Mouse (Mus musculus) heart, embryonic 16.5 days (tissue): ENCODE measurements around the gene Lrrc25. TPM values are rescaled to one million over a fixed set of nuclear protein-coding genes. Genes with fewer than 3 reads are reported as not detected.

Experiments used
- ATAC-seq: fragments of 200-750 bp; cut with Nextera tagmentation; replicated peaks from 2 replicates; pipeline ENCODE4 v1.8.0; 2017; ENCODE audit warnings: moderate number of reproducible peaks; ENCODE audit not compliant: insufficient read depth, low FRiP score; ENCODE audit errors: extremely low read depth
- H3K27ac ChIP-seq: fragments of 300-500 bp; sonication (generic); 2 replicates; pipeline ENCODE4 v1.5.1; 2014; ENCODE audit warnings: mild to moderate bottlenecking, low read length, control low read depth, moderate library complexity
- H3K27me3 ChIP-seq: fragments of 300-500 bp; sonication (generic); 2 replicates; pipeline ENCODE4 v1.6.1; 2014; ENCODE audit warnings: low read length, mixed read lengths; ENCODE audit not compliant: control insufficient read depth, insufficient read depth
- H3K36me3 ChIP-seq: fragments of 300-500 bp; sonication (generic); 2 replicates; pipeline ENCODE4 v1.6.1; 2014; ENCODE audit not compliant: control insufficient read depth, insufficient read depth
- H3K4me1 ChIP-seq: fragments of 300-500 bp; sonication (generic); 2 replicates; pipeline ENCODE4 v1.6.1; 2014; ENCODE audit warnings: low read length, mixed read lengths; ENCODE audit not compliant: control insufficient read depth, insufficient read depth
- H3K4me2 ChIP-seq: fragments of 300-500 bp; sonication (generic); 2 replicates; pipeline ENCODE4 v1.6.1; 2014; ENCODE audit warnings: low read depth, mild to moderate bottlenecking, control low read depth, low read length
- H3K4me3 ChIP-seq: fragments of 300-500 bp; sonication (generic); 2 replicates; pipeline ENCODE4 v1.5.1; 2014; ENCODE audit warnings: mild to moderate bottlenecking, control low read depth, low read length
- H3K9ac ChIP-seq: fragments of 300-500 bp; sonication (generic); 2 replicates; pipeline ENCODE4 v1.6.1; 2014; ENCODE audit warnings: low read length, control low read depth
- H3K9me3 ChIP-seq: fragments of 300-500 bp; sonication (generic); replicated peaks from 2 replicates; pipeline ENCODE4 v1.6.1; 2016; ENCODE audit warnings: low read length; ENCODE audit not compliant: control insufficient read depth
- WGBS: fragments of 180-500 bp; shearing (Covaris S2); extraction: QIAGEN DNeasy Blood & Tissue Kit; methylation state at CpG from one replicate; pipeline ENCODE4 v1.1.7; 2014; 5-methylcytosine and 5-hydroxymethylcytosine counted together
- polyA plus RNA-seq: library from polyadenylated mRNA; unstranded; fragments of >200 nt; fragmentation: Nextera tagmentation; extraction: Ambion mirVana; gene quantifications from 2 replicates; pipeline ENCODE4 v1.2.1, GENCODE M21; 2015

Gene Lrrc25
- 1.8 and 2.3 TPM in 2 replicates for polyA plus RNA-seq

DNA sequence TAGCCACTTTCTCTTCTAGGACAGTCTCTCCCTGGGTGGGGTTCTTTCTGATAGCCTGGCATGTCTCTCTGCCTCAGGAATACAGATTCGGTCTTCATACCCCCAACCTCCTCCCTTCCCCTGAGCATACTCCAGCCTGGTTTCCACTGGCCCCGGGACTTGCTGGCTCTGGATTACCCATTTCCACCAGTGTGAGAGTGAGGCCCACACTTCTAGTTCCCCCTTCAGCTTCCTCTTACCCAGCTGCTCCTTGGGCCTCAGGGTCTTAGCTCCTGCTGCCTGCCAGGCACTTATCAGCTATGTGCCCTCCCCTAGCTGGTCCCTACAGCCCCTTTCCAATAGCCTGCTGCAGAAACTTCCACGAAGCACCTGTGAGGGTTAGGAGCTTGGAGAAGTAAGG is at the start of gene Lrrc25:
Gene Lrrc25 (plus strand): TSS at position 262 of the 400 bp plus-strand sequence.
- no peaks in the 10 kb centered on the region for H3K36me3 ChIP-seq
- no peak within 1 kb of the TSS for H3K9ac ChIP-seq
- no peaks in the 10 kb centered on the region for H3K9me3 ChIP-seq
- H3K4me3 ChIP-seq: no peak within 1 kb of the TSS
- H3K4me1 ChIP-seq: peaks cover 7% of the 10 kb centered on the region; the same call in 1 of the 2 replicates
- no peak within 1 kb of the TSS for H3K4me2 ChIP-seq
- H3K27ac ChIP-seq: no peak within 1 kb of the TSS
- 69% methylated on average over 3 of the region's 3 CpGs for WGBS
- ATAC-seq: no peak
- peaks cover 5% of the 10 kb centered on the region; the same call in 1 of the 2 replicates for H3K27me3 ChIP-seq

- Histone ChIP-seq H3K36me3 (peaks cover 11% of the 10 kb centered on the region; the same call in 1 of the 2 replicates), H3K27ac (peak overlapping the region; percentile 79), H3K4me3 (no peak overlapping the region), H3K9ac (no peak overlapping the region), H3K27me3 (no peaks in the 10 kb centered on the region), H3K9me3 (no peaks in the 10 kb centered on the region), H3K4me1 (peaks cover 41% of the 10 kb centered on the region), H3K4me2 (no peak overlapping the region)
- ATAC-seq: no peak
These were observed 45.6 kb upstream of the Lrrc25 start for GRCm38 (mm10) chr8:70570360-70570759.

GRCm38 (mm10) chr8:70570990-70571389 is 45.0 kb upstream of the Lrrc25 start:
- Histone ChIP-seq H3K9ac (peak overlapping the region; percentile 58; the same call in 1 of the 2 replicates), H3K4me2 (no peak overlapping the region), H3K4me1 (peaks cover 35% of the 10 kb centered on the region), H3K4me3 (no peak overlapping the region), H3K27ac (peak overlapping the region; percentile 79), H3K27me3 (no peaks in the 10 kb centered on the region), H3K9me3 (no peaks in the 10 kb centered on the region), H3K36me3 (peaks cover 12% of the 10 kb centered on the region; the same call in 1 of the 2 replicates)
- ATAC-seq: peak; percentile 68
- WGBS: 45% methylated on average over 6 of the region's 6 CpGs

- H3K4me3 ChIP-seq: no peak overlapping the region
- no peaks in the 10 kb centered on the region for H3K27me3 ChIP-seq
- no peaks in the 10 kb centered on the region for H3K9me3 ChIP-seq
- H3K9ac ChIP-seq: no peak overlapping the region
- peaks cover 32% of the 10 kb centered on the region for H3K4me1 ChIP-seq
- peaks cover 16% of the 10 kb centered on the region for H3K36me3 ChIP-seq
- H3K4me2 ChIP-seq: no peak overlapping the region
- H3K27ac ChIP-seq: peak overlapping the region; percentile 21; the same call in 1 of the 2 replicates
- ATAC-seq: no peak
These were observed 41.7 kb upstream of the Lrrc25 start for GRCm38 (mm10) chr8:70574302-70574701.

GRCm38 (mm10) chr8:70574915-70575314 is 41.0 kb upstream of the Lrrc25 start:
- peak overlapping the region; percentile 23 for H3K27ac ChIP-seq
- no peak overlapping the region for H3K9ac ChIP-seq
- peaks cover 17% of the 10 kb centered on the region for H3K36me3 ChIP-seq
- H3K4me1 ChIP-seq: peaks cover 29% of the 10 kb centered on the region
- 40% methylated on average over 4 of the region's 4 CpGs for WGBS
- no peaks in the 10 kb centered on the region for H3K9me3 ChIP-seq
- H3K4me2 ChIP-seq: no peak overlapping the region
- ATAC-seq: 0 out of 2 replicates have a peak, but pooled peaks have one; percentile 50
- no peaks in the 10 kb centered on the region for H3K27me3 ChIP-seq
- H3K4me3 ChIP-seq: no peak overlapping the region

- peaks cover 26% of the 10 kb centered on the region for H3K36me3 ChIP-seq
These were observed 38.7 kb upstream of the Lrrc25 start for GRCm38 (mm10) chr8:70577207-70577606.

DNA sequence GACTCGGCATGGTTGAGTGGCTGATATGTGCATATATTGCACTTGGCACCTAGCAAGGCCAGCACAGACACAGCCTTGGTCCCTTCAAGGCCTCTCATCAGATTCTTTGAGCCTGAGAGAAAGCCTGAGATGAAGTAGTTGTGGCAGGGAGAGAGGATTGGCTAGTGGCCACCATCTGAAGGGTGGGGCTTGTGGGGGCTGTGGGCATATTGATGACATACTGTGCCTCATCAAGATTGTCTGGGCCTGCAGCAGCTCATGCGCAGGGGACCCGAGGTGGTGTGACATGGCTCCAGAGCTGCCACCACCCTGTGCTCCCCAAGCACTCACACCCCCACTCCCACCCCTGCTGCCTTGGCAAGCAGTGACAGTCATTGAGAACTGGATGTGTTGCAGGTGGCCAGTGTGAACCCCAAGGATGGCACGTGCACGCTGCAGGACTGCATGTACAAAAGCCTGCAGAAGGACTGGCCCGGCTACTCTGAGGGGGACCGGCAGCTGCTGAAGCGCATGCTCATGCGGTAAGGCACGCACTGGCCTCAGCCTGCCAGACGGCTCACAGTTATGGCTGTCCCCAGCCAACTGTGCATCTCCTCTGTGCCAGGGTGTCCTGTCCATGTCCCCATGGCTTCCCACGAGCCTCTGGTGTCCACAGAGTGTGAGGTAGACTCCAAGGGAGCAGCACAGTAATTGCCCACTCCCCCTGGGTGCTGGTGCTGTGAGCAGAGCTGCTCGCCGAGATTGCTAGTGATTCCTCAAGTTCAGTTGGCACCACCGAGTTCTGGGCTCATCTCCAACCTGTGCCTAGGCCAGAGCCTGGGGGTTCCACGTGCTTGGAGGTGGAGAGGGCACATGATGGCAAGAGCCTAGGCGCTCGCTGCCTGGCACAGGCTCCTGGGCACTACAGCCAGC is 32.2 kb upstream of the Lrrc25 start:
- Histone ChIP-seq H3K27ac (no peak overlapping the region), H3K4me3 (no peak overlapping the region), H3K9me3 (no peaks in the 10 kb centered on the region), H3K9ac (no peak overlapping the region), H3K36me3 (peaks cover 30% of the 10 kb centered on the region), H3K4me2 (no peak overlapping the region), H3K27me3 (no peaks in the 10 kb centered on the region), H3K4me1 (peaks cover 3% of the 10 kb centered on the region; the same call in 1 of the 2 replicates)
- ATAC-seq: no peak
- WGBS: 87% methylated on average over 18 of the region's 18 CpGs

More at GRCm38 (mm10) chr8:70577207-70577606, 38.7 kb upstream of the Lrrc25 start:
- 90% methylated on average over 3 of the region's 3 CpGs for WGBS
- Histone ChIP-seq H3K9me3 (no peaks in the 10 kb centered on the region), H3K9ac (no peak overlapping the region), H3K27me3 (no peaks in the 10 kb centered on the region), H3K27ac (no peak overlapping the region), H3K4me2 (no peak overlapping the region), H3K4me3 (no peak overlapping the region), H3K4me1 (peaks cover 12% of the 10 kb centered on the region)
- no peak for ATAC-seq

DNA sequence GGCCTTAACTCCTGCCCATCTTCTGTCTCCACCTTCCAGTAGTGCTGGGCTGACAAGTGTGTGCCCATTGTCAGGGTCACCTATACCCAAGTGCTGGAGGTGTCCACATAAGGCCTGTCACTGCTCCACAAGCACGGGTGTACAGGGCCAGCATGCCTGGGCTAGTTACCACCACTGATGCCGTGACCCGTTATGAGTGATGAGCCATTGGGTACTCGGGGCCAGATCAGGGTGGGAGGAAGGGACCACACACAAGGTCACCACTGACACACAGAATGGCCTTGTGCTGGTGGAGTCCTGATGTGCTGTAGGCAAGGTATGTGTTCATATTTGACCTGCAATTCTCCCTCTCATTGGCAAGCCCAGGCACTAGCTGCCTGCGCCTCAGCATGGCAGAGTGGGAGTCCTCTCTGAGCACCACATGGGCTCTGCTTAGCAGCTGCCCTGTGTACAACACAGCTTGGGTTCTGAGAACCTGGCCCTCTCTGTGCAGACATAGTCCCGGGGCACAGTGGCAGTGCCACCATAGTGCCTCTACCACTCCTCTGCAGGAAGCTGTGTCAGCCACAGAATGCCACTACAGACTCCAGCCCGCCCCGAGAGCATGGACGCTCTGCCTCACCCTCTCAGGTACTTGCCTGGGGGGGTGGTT is 31.2 kb upstream of the Lrrc25 start:
- Histone ChIP-seq H3K4me2 (no peak overlapping the region), H3K4me1 (peaks cover 3% of the 10 kb centered on the region; the same call in 1 of the 2 replicates), H3K9ac (no peak overlapping the region), H3K9me3 (no peaks in the 10 kb centered on the region), H3K27ac (no peak overlapping the region), H3K4me3 (no peak overlapping the region), H3K27me3 (no peaks in the 10 kb centered on the region), H3K36me3 (peaks cover 28% of the 10 kb centered on the region)
- ATAC-seq: no peak
- 87% methylated on average over 9 of the region's 9 CpGs for WGBS

DNA sequence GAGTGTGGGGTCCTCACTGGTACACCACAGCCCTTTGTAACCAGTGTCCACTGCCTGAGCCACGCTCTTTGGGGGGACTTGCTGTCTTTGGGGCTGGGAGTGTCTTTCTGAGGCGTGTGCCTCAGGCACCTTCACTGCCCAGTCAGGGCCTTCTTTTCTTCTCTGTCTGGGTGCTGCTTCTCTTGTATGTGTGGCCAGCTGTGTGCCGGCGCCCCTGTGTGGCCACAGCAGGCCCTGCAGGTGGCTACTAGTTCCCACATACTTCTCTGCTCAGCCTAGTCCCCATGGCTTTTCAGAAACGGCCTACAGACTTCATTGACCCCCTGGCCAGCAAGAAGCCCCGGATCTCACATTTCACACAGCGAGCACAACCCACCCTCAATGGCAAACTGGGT is 30.7 kb upstream of the Lrrc25 start:
- Histone ChIP-seq H3K27ac (no peak overlapping the region), H3K36me3 (peaks cover 27% of the 10 kb centered on the region), H3K27me3 (no peaks in the 10 kb centered on the region), H3K4me1 (peaks cover 3% of the 10 kb centered on the region; the same call in 1 of the 2 replicates), H3K9ac (no peak overlapping the region), H3K4me2 (no peak overlapping the region), H3K4me3 (no peak overlapping the region), H3K9me3 (no peaks in the 10 kb centered on the region)
- ATAC-seq: peak; percentile 65
- WGBS: 40% methylated on average over 7 of the region's 7 CpGs
